In genomic region chr2:108827106-108827838, GRCm38 (mm10) we compare ENCODE assay signal across 8 mouse cellular contexts.
DNase-seq lines count a peak whose midpoint lies in the region; ATAC-seq lines count a peak whose summit lies in the region.

No protein-coding gene starts in this region.

- H3K27ac ChIP-seq in lung, embryonic 16.5 days (ENCODE audit: low read length): no peak overlapping the region
- H3K27ac ChIP-seq in hindbrain, embryonic 14.5 days: 0 out of 2 replicates have a peak overlapping the region, but pooled peaks have one; percentile 16
- peak overlapping the region; percentile 64 for H3K27ac ChIP-seq in neural tube, embryonic 13.5 days (replicated peaks)

- peak; percentile 70; the same call in 1 of the 2 replicates for ATAC-seq in lung, embryonic 16.5 days (ENCODE audit: low read depth)
- ATAC-seq in hindbrain, embryonic 14.5 days (ENCODE audit: low FRiP score): peak; percentile 89
- peak; percentile 96 for ATAC-seq in neural tube, embryonic 13.5 days (ENCODE audit: low read depth)

- peaks cover 5% of the 10 kb centered on the region; the same call in 1 of the 2 replicates for H3K4me1 ChIP-seq in lung, embryonic 16.5 days (replicated peaks; ENCODE audit: control insufficient read depth, insufficient read depth, low read length)
- peaks cover 15% of the 10 kb centered on the region; the same call in 1 of the 2 replicates for H3K4me1 ChIP-seq in hindbrain, embryonic 14.5 days (replicated peaks; ENCODE audit: control insufficient read depth, insufficient read depth, low read length)
- peaks cover 16% of the 10 kb centered on the region for H3K4me1 ChIP-seq in neural tube, embryonic 13.5 days (replicated peaks)

- no peaks in the 10 kb centered on the region for H3K36me3 ChIP-seq in lung, embryonic 16.5 days (ENCODE audit: control insufficient read depth, insufficient read depth, low read length)
- H3K36me3 ChIP-seq in hindbrain, embryonic 14.5 days (replicated peaks; ENCODE audit: control insufficient read depth, insufficient read depth): no peaks in the 10 kb centered on the region
- no peaks in the 10 kb centered on the region for H3K36me3 ChIP-seq in neural tube, embryonic 13.5 days

- DNase-seq in adrenal gland, postnatal 10 days: peak; percentile 1
- no peak for DNase-seq in adrenal gland, adult 8-10 months
- DNase-seq in lung, postnatal 25 days (ENCODE audit: low spot score): no peak
- peak; percentile 34 for DNase-seq in hindbrain, embryonic 14.5 days (ENCODE audit: low spot score)
- DNase-seq in urinary bladder, postnatal 10 days (ENCODE audit: low spot score): no peak
- DNase-seq in cerebellum, adult 9-10 months: no peak

- peak overlapping the region; percentile 23 for H3K4me2 ChIP-seq in lung, embryonic 16.5 days (ENCODE audit: low read depth, low read length)
- peak overlapping the region; percentile 37 for H3K4me2 ChIP-seq in hindbrain, embryonic 14.5 days (replicated peaks)
- H3K4me2 ChIP-seq in neural tube, embryonic 13.5 days: peak overlapping the region; percentile 51

- WGBS in lung, embryonic 16.5 days: 6% methylated on average over 12 of the region's 12 CpGs
- WGBS in hindbrain, embryonic 14.5 days: 2% methylated on average over 12 of the region's 12 CpGs
- 2% methylated on average over 12 of the region's 12 CpGs for WGBS in neural tube, embryonic 13.5 days

- no peak overlapping the region for H3K4me3 ChIP-seq in lung, embryonic 16.5 days (ENCODE audit: low read length)
- no peak overlapping the region for H3K4me3 ChIP-seq in hindbrain, embryonic 14.5 days (replicated peaks; ENCODE audit: low read length)
- peak overlapping the region; percentile 12; the same call in 1 of the 2 replicates for H3K4me3 ChIP-seq in neural tube, embryonic 13.5 days

- no peak overlapping the region for H3K9ac ChIP-seq in lung, embryonic 16.5 days (ENCODE audit: low read length)
- H3K9ac ChIP-seq in hindbrain, embryonic 14.5 days: 0 out of 2 replicates have a peak overlapping the region, but pooled peaks have one; percentile 2
- peak overlapping the region; percentile 63 for H3K9ac ChIP-seq in neural tube, embryonic 13.5 days

- H3K27me3 ChIP-seq in lung, embryonic 16.5 days (ENCODE audit: control insufficient read depth, insufficient read depth, low read depth, low read length): no peaks in the 10 kb centered on the region
- no peaks in the 10 kb centered on the region for H3K27me3 ChIP-seq in hindbrain, embryonic 14.5 days (ENCODE audit: control insufficient read depth, insufficient read depth, low read length)
- no peaks in the 10 kb centered on the region for H3K27me3 ChIP-seq in neural tube, embryonic 13.5 days

- no peaks in the 10 kb centered on the region for H3K9me3 ChIP-seq in lung, embryonic 16.5 days (ENCODE audit: control insufficient read depth, low read length)
- H3K9me3 ChIP-seq in hindbrain, embryonic 14.5 days (ENCODE audit: control insufficient read depth, low read length): no peaks in the 10 kb centered on the region
- no peaks in the 10 kb centered on the region for H3K9me3 ChIP-seq in neural tube, embryonic 13.5 days

Comparison
In these comparisons a context has a peak if more than half of its experiments do, and no peak if none do; other contexts are left out.
1. DNase-seq: peak in adrenal gland, postnatal 10 days (single experiment) and hindbrain, embryonic 14.5 days (single experiment); none in adrenal gland, adult 8-10 months (single experiment), lung, postnatal 25 days (single experiment), urinary bladder, postnatal 10 days (single experiment) and cerebellum, adult 9-10 months (single experiment).
2. Peak in every context shown above with its lines, with median percentiles within 50 percentile points of each other: ATAC-seq and H3K4me2 ChIP-seq.